Mouse (Mus musculus) heart, embryonic 15.5 days (tissue): Measurements from ENCODE around the gene Eef1akmt2. TPM values are rescaled to one million over a fixed set of nuclear protein-coding genes. Genes with fewer than 3 reads are reported as not detected.

Source experiments
- ATAC-seq: fragments of 200-750 bp; cut with Nextera tagmentation; replicated peaks from 2 replicates; pipeline ENCODE4 v1.8.0; 2017; ENCODE audit warnings: low read depth, moderate TSS enrichment; ENCODE audit not compliant: insufficient number of reproducible peaks, insufficient read depth, low FRiP score
- H3K27ac ChIP-seq: fragments of 300-500 bp; sonication (generic); 2 replicates; pipeline ENCODE4 v1.5.1; 2015; ENCODE audit warnings: mild to moderate bottlenecking, inconsistent platforms
- H3K27me3 ChIP-seq: fragments of 300-500 bp; sonication (generic); 2 replicates; pipeline ENCODE4 v1.6.1; 2015; ENCODE audit warnings: inconsistent platforms
- H3K36me3 ChIP-seq: fragments of 300-500 bp; sonication (generic); 2 replicates; pipeline ENCODE4 v1.6.1; 2015; ENCODE audit warnings: mild to moderate bottlenecking, inconsistent platforms
- H3K4me1 ChIP-seq: fragments of 300-500 bp; sonication (generic); replicated peaks from 2 replicates; pipeline ENCODE4 v1.6.1; 2015; ENCODE audit warnings: inconsistent platforms
- H3K4me2 ChIP-seq: fragments of 300-500 bp; sonication (generic); 2 replicates; pipeline ENCODE4 v1.6.1; 2015; ENCODE audit warnings: inconsistent platforms, mild to moderate bottlenecking, moderate library complexity
- H3K4me3 ChIP-seq: fragments of 300-500 bp; sonication (generic); 2 replicates; pipeline ENCODE4 v1.5.1; 2015; ENCODE audit warnings: mild to moderate bottlenecking, inconsistent platforms
- H3K9ac ChIP-seq: fragments of 300-500 bp; sonication (generic); 2 replicates; pipeline ENCODE4 v1.6.1; 2015; ENCODE audit warnings: mild to moderate bottlenecking, inconsistent platforms
- H3K9me3 ChIP-seq: fragments of 300-500 bp; sonication (generic); replicated peaks from 2 replicates; pipeline ENCODE4 v1.6.1; 2016; ENCODE audit warnings: inconsistent platforms
- WGBS: fragments of 180-500 bp; shearing (Covaris S2); methylation state at CpG from one replicate; pipeline ENCODE4 v1.1.7; 2015; ENCODE audit warnings: mixed read lengths; 5-methylcytosine and 5-hydroxymethylcytosine counted together
- polyA plus RNA-seq: library from polyadenylated mRNA; unstranded; fragments of >200 nt; fragmentation: Nextera tagmentation; extraction: Ambion mirVana; gene quantifications from 2 replicates; pipeline ENCODE4 v1.2.1, GENCODE M21; 2015

Gene Eef1akmt2
- polyA plus RNA-seq, 1 experiment from 2014 or later: 35.5 TPM

- Histone ChIP-seq H3K4me1 (peaks cover 66% of the 10 kb centered on the region), H3K27ac (peak overlapping the region; percentile 79), H3K27me3 (no peaks in the 10 kb centered on the region), H3K4me3 (no peak overlapping the region), H3K9ac (no peak overlapping the region), H3K36me3 (no peaks in the 10 kb centered on the region), H3K9me3 (no peaks in the 10 kb centered on the region), H3K4me2 (no peak overlapping the region)
- 65% methylated on average over 10 of the region's 10 CpGs for WGBS
- ATAC-seq: no peak
These were observed 51.6 kb downstream of the Eef1akmt2 start for GRCm38 (mm10) chr7:132800868-132801267.

- Histone ChIP-seq H3K9ac (no peak overlapping the region), H3K36me3 (no peaks in the 10 kb centered on the region), H3K27ac (peak overlapping the region; percentile 79), H3K9me3 (no peaks in the 10 kb centered on the region), H3K27me3 (no peaks in the 10 kb centered on the region), H3K4me3 (no peak overlapping the region), H3K4me1 (peaks cover 58% of the 10 kb centered on the region), H3K4me2 (no peak overlapping the region)
- 75% methylated on average over 5 of the region's 5 CpGs for WGBS
- ATAC-seq: no peak; the same call in 1 of the 2 replicates
These were observed 53.1 kb downstream of the Eef1akmt2 start for GRCm38 (mm10) chr7:132799119-132800016.

- Histone ChIP-seq H3K4me1 (peaks cover 35% of the 10 kb centered on the region), H3K9ac (no peak overlapping the region), H3K4me3 (no peak overlapping the region), H3K36me3 (no peaks in the 10 kb centered on the region), H3K4me2 (no peak overlapping the region), H3K27ac (no peak overlapping the region), H3K27me3 (no peaks in the 10 kb centered on the region), H3K9me3 (no peaks in the 10 kb centered on the region)
- no peak for ATAC-seq
- WGBS: 83% methylated on average over 5 of the region's 5 CpGs
These were observed 57.3 kb downstream of the Eef1akmt2 start for GRCm38 (mm10) chr7:132795141-132795540.

GRCm38 (mm10) chr7:132793467-132793866 is 59.0 kb downstream of the Eef1akmt2 start:
- H3K36me3 ChIP-seq: no peaks in the 10 kb centered on the region
- H3K27ac ChIP-seq: no peak overlapping the region
- no peak overlapping the region for H3K4me2 ChIP-seq
- H3K4me1 ChIP-seq: peaks cover 20% of the 10 kb centered on the region
- no peak overlapping the region for H3K4me3 ChIP-seq
- WGBS: 59% methylated on average over 6 of the region's 6 CpGs
- no peaks in the 10 kb centered on the region for H3K9me3 ChIP-seq
- H3K27me3 ChIP-seq: no peaks in the 10 kb centered on the region
- H3K9ac ChIP-seq: no peak overlapping the region
- ATAC-seq: no peak

GRCm38 (mm10) chr7:132790447-132791219 is 61.8 kb downstream of the Eef1akmt2 start:
- Histone ChIP-seq H3K36me3 (no peaks in the 10 kb centered on the region), H3K9ac (no peak overlapping the region), H3K4me3 (no peak overlapping the region), H3K9me3 (no peaks in the 10 kb centered on the region), H3K4me1 (peaks cover 45% of the 10 kb centered on the region), H3K4me2 (no peak overlapping the region), H3K27ac (no peak overlapping the region), H3K27me3 (no peaks in the 10 kb centered on the region)
- ATAC-seq: no peak
- WGBS: 84% methylated on average over 14 of the region's 14 CpGs

GRCm38 (mm10) chr7:132788826-132789225 is 63.6 kb downstream of the Eef1akmt2 start:
- ATAC-seq: no peak
- H3K27me3 ChIP-seq: no peaks in the 10 kb centered on the region
- no peaks in the 10 kb centered on the region for H3K36me3 ChIP-seq
- no peak overlapping the region for H3K4me2 ChIP-seq
- no peak overlapping the region for H3K9ac ChIP-seq
- no peak overlapping the region for H3K4me3 ChIP-seq
- no peak overlapping the region for H3K27ac ChIP-seq
- WGBS: 87% methylated on average over 13 of the region's 13 CpGs
- no peaks in the 10 kb centered on the region for H3K9me3 ChIP-seq
- H3K4me1 ChIP-seq: peaks cover 48% of the 10 kb centered on the region

DNA sequence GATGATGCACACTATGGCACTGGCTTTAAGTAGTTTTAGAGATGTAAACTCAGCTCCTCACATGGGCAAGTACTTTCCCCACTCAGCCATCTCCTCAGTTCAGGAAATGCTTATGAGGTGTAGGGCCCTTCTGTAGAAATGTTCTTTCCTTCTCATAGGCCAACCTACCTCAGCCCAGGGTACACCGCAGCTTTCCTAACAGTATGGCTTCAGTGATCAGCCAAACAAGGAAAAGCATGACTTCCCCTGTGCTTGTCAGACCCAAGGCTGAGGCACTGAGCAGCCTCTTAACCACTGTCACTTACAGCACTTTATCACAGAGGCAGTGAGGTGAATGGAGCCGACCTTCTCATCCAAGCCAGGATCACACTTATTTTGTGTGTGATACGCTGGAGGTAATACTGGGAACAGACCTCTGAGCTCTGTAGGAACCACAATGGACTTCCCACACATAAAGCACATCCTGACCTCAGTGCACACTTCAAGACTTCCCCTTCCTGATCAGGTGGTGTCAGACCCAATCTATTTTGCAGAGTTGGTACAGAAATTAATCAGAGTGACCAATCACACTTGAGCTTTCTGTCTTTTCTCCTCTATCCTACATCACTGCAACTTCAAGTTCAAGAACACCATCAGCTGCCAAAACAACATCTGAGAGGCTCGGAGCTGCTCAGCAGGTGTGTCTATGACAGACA is 64.8 kb downstream of the Eef1akmt2 start:
- H3K36me3 ChIP-seq: no peaks in the 10 kb centered on the region
- no peaks in the 10 kb centered on the region for H3K27me3 ChIP-seq
- no peak overlapping the region for H3K4me2 ChIP-seq
- 66% methylated on average over 4 of the region's 4 CpGs for WGBS
- no peak overlapping the region for H3K4me3 ChIP-seq
- peaks cover 44% of the 10 kb centered on the region for H3K4me1 ChIP-seq
- no peaks in the 10 kb centered on the region for H3K9me3 ChIP-seq
- no peak overlapping the region; the same call in 1 of the 2 replicates for H3K9ac ChIP-seq
- ATAC-seq: no peak
- H3K27ac ChIP-seq: peak overlapping the region; percentile 73

DNA sequence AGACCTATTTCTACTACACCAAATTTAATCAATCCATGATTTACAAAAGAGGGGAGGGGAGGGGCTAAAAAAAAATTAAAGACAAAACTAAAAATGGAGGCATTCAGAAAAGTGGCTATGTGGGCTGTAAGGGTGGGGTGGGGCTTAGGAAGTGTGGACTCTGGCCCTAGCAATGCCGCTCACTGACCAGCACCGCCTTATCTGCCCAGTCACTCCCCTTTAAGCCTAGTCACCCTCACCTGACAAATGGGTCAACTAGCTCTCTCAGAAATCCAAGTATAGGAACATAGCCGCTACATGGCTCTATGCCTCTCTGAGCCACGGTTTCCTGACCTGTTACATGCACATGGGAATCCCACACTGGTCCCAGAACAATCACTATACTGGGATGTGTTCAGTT is 65.5 kb downstream of the Eef1akmt2 start:
- ATAC-seq: no peak
- peak overlapping the region; percentile 73 for H3K27ac ChIP-seq
- no peak overlapping the region for H3K4me3 ChIP-seq
- H3K4me2 ChIP-seq: no peak overlapping the region
- no peak overlapping the region for H3K9ac ChIP-seq
- 76% methylated on average over 4 of the region's 4 CpGs for WGBS
- H3K36me3 ChIP-seq: no peaks in the 10 kb centered on the region
- no peaks in the 10 kb centered on the region for H3K27me3 ChIP-seq
- H3K4me1 ChIP-seq: peaks cover 47% of the 10 kb centered on the region
- H3K9me3 ChIP-seq: no peaks in the 10 kb centered on the region

DNA sequence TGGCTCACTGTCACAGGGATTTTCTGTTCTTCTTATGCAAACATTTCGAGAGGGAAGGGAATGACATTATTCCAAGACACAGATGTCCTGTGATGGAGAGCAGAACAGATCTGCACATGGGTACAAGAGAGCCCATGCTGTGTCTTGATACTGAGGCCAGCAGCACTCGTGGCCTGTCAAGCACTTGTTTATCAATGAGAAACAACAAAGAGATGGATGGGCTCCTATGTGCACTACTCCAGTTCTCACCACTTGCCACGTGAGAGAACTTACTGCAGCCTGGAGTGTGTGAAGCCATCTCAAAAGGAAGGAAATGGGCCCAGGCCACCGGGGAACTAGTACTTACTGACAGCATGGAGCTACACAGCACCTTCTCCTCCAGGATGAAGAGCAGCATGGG is 66.0 kb downstream of the Eef1akmt2 start:
- H3K4me1 ChIP-seq: peaks cover 52% of the 10 kb centered on the region
- no peak overlapping the region for H3K4me3 ChIP-seq
- H3K4me2 ChIP-seq: no peak overlapping the region; the same call in 1 of the 2 replicates
- peak overlapping the region; percentile 73 for H3K27ac ChIP-seq
- no peak for ATAC-seq
- 22% methylated on average over 4 of the region's 4 CpGs for WGBS
- H3K9me3 ChIP-seq: no peaks in the 10 kb centered on the region
- H3K9ac ChIP-seq: no peak overlapping the region
- no peaks in the 10 kb centered on the region for H3K36me3 ChIP-seq
- no peaks in the 10 kb centered on the region for H3K27me3 ChIP-seq

DNA sequence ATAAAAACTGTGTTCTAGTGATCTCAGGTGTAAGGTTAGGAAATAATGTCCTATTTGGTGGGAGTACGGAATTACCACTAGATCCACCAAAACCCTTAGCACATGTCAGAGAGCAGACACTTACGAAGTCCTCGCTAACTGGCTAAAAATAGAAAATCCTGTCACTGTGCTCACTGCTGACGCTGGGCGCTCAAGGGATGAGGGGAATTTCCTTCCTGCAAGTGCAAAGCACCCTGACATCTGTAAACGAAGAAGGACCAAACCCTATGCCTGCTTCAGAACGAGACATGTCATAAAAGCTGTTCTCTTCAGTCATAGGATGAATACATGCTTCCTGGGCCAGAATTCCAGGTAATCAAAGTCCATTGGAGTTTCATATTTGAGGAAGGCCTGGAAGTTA is 66.5 kb downstream of the Eef1akmt2 start:
- no peaks in the 10 kb centered on the region for H3K27me3 ChIP-seq
- no peaks in the 10 kb centered on the region for H3K36me3 ChIP-seq
- peaks cover 57% of the 10 kb centered on the region for H3K4me1 ChIP-seq
- ATAC-seq: peak; percentile 56; the same call in 1 of the 2 replicates
- peak overlapping the region; percentile 73 for H3K27ac ChIP-seq
- no peak overlapping the region; the same call in 1 of the 2 replicates for H3K4me2 ChIP-seq
- no peak overlapping the region for H3K9ac ChIP-seq
- no peaks in the 10 kb centered on the region for H3K9me3 ChIP-seq
- H3K4me3 ChIP-seq: no peak overlapping the region
- WGBS: 16% methylated on average over 7 of the region's 7 CpGs

GRCm38 (mm10) chr7:132784101-132784500 is 68.4 kb downstream of the Eef1akmt2 start:
- Histone ChIP-seq H3K4me2 (no peak overlapping the region), H3K4me1 (peaks cover 71% of the 10 kb centered on the region), H3K4me3 (no peak overlapping the region), H3K9ac (no peak overlapping the region), H3K27me3 (no peaks in the 10 kb centered on the region), H3K27ac (no peak overlapping the region), H3K36me3 (no peaks in the 10 kb centered on the region), H3K9me3 (no peaks in the 10 kb centered on the region)
- ATAC-seq: no peak
- 71% methylated on average over 5 of the region's 5 CpGs for WGBS
